Mouse (Mus musculus) midbrain, embryonic 12.5 days (tissue): ENCODE measurements around the gene Elmo1. TPM values are rescaled to one million over a fixed set of nuclear protein-coding genes. Genes with fewer than 3 reads are reported as not detected.

ENCODE experiments used
- ATAC-seq: fragments of 200-750 bp; cut with Nextera tagmentation; 2 replicates; pipeline ENCODE4 v1.8.0; 2017; ENCODE audit warnings: low read depth, moderate TSS enrichment, moderate library complexity; ENCODE audit not compliant: low FRiP score
- H3K27ac ChIP-seq: fragments of 300-500 bp; sonication (generic); replicated peaks from 2 replicates; pipeline ENCODE4 v1.5.1; 2016; ENCODE audit warnings: mild to moderate bottlenecking
- H3K27me3 ChIP-seq: fragments of 300-500 bp; sonication (generic); 2 replicates; pipeline ENCODE4 v1.6.1; 2016; ENCODE audit warnings: mild to moderate bottlenecking
- H3K36me3 ChIP-seq: fragments of 300-500 bp; sonication (generic); 2 replicates; pipeline ENCODE4 v1.6.1; 2016
- H3K4me1 ChIP-seq: fragments of 300-500 bp; sonication (generic); 2 replicates; pipeline ENCODE4 v1.6.1; 2016
- H3K4me2 ChIP-seq: fragments of 300-500 bp; sonication (generic); replicated peaks from 2 replicates; pipeline ENCODE4 v1.6.1; 2016; ENCODE audit warnings: mild to moderate bottlenecking, moderate library complexity
- H3K4me3 ChIP-seq: fragments of 300-500 bp; sonication (generic); 2 replicates; pipeline ENCODE4 v1.5.1; 2016; ENCODE audit warnings: mild to moderate bottlenecking
- H3K9ac ChIP-seq: fragments of 300-500 bp; sonication (generic); replicated peaks from 2 replicates; pipeline ENCODE4 v1.6.1; 2016; ENCODE audit warnings: mild to moderate bottlenecking, moderate library complexity
- H3K9me3 ChIP-seq: fragments of 300-500 bp; sonication (generic); 2 replicates; pipeline ENCODE4 v1.6.1; 2016; ENCODE audit warnings: mild to moderate bottlenecking
- WGBS: fragments of 180-500 bp; shearing (Covaris S2); methylation state at CpG from one replicate; pipeline ENCODE4 v1.1.7; 2016; 5-methylcytosine and 5-hydroxymethylcytosine counted together
- polyA plus RNA-seq: library from polyadenylated mRNA; unstranded; fragments of >200 nt; fragmentation: Nextera tagmentation; extraction: Ambion mirVana; gene quantifications from 2 replicates; pipeline ENCODE4 v1.2.1, GENCODE M21; 2016

Gene Elmo1
- polyA plus RNA-seq, 1 experiment from 2014 or later: 25.5 TPM

DNA sequence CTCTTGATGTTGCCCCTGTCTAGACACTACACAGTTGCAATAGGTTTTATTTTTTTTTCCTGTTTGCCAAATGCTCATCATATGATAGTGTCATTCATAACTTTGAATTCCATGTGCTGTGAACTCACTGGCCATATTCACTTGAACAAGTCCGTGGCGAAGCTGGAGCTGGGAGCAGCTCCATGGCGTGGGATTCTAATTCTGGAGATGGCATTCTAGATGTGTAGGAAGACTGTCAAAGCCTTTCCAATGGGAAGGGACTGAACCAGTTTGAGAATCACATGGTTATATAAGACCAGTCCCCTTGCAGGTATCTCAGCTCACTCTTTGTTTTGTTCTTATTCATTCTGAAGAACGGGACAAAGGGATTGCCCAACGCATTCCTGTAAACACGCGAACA lies 211.4 kb downstream of the Elmo1 start:
- no peaks in the 10 kb centered on the region for H3K36me3 ChIP-seq
- no peaks in the 10 kb centered on the region for H3K4me1 ChIP-seq
- H3K4me3 ChIP-seq: no peak overlapping the region
- H3K4me2 ChIP-seq: no peak overlapping the region
- H3K27ac ChIP-seq: no peak overlapping the region
- no peak for ATAC-seq
- H3K27me3 ChIP-seq: no peaks in the 10 kb centered on the region
- 91% methylated on average over 7 of the region's 7 CpGs for WGBS
- no peak overlapping the region for H3K9ac ChIP-seq
- H3K9me3 ChIP-seq: no peaks in the 10 kb centered on the region

GRCm38 (mm10) chr13:20305621-20306020 lies 215.2 kb downstream of the Elmo1 start:
- H3K9ac ChIP-seq: no peak overlapping the region
- H3K4me3 ChIP-seq: no peak overlapping the region
- no peaks in the 10 kb centered on the region for H3K4me1 ChIP-seq
- H3K27me3 ChIP-seq: no peaks in the 10 kb centered on the region
- H3K36me3 ChIP-seq: no peaks in the 10 kb centered on the region
- H3K27ac ChIP-seq: no peak overlapping the region
- no peak for ATAC-seq
- no peaks in the 10 kb centered on the region for H3K9me3 ChIP-seq
- H3K4me2 ChIP-seq: no peak overlapping the region
- WGBS: 81% methylated on average over 4 of the region's 4 CpGs

- WGBS: 56% methylated on average over 5 of the region's 5 CpGs
- ATAC-seq: peak; percentile 41; the same call in 1 of the 2 replicates
Measured at GRCm38 (mm10) chr13:20306180-20307177, 216.1 kb downstream of the Elmo1 start.

DNA sequence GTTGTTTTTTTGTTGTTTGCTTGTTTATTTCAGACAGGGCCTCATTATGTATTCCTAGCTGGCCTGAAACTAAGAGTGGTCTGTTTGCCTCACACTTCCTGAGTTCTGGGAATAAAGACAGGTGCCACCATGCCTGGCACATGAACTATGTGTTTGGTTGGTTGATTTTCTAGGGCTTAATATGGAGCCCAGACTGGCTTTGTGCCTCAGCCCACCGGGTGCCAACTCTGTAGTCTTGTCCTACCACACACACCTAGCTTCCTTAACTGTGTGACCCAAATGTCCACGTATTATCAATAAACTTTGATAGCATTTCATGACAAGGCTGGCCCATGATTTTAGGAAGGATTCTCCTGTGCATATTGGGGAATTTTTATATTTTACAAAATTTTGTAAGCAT lies 217.0 kb downstream of the Elmo1 start:
- Histone ChIP-seq H3K4me2 (no peak overlapping the region), H3K36me3 (no peaks in the 10 kb centered on the region), H3K27ac (no peak overlapping the region), H3K9me3 (no peaks in the 10 kb centered on the region), H3K27me3 (no peaks in the 10 kb centered on the region), H3K4me3 (no peak overlapping the region), H3K9ac (no peak overlapping the region), H3K4me1 (no peaks in the 10 kb centered on the region)
- 85% methylated on average over 2 of the region's 2 CpGs for WGBS
- ATAC-seq: no peak

More at GRCm38 (mm10) chr13:20306180-20307177, 216.1 kb downstream of the Elmo1 start:
- H3K36me3 ChIP-seq: no peaks in the 10 kb centered on the region
- no peaks in the 10 kb centered on the region for H3K4me1 ChIP-seq
- H3K9ac ChIP-seq: no peak overlapping the region
- H3K4me2 ChIP-seq: no peak overlapping the region
- H3K9me3 ChIP-seq: no peaks in the 10 kb centered on the region
- no peak overlapping the region for H3K27ac ChIP-seq
- no peaks in the 10 kb centered on the region for H3K27me3 ChIP-seq
- H3K4me3 ChIP-seq: no peak overlapping the region

- H3K27me3 ChIP-seq: no peaks in the 10 kb centered on the region
- H3K27ac ChIP-seq: no peak overlapping the region
- H3K9ac ChIP-seq: no peak overlapping the region
- H3K9me3 ChIP-seq: no peaks in the 10 kb centered on the region
- peaks cover 4% of the 10 kb centered on the region; the same call in 1 of the 2 replicates for H3K4me1 ChIP-seq
- peak; percentile 31 for ATAC-seq
- H3K36me3 ChIP-seq: no peaks in the 10 kb centered on the region
- no peak overlapping the region for H3K4me2 ChIP-seq
- 18% methylated on average over 3 of the region's 3 CpGs for WGBS
- no peak overlapping the region for H3K4me3 ChIP-seq
Measured at GRCm38 (mm10) chr13:20311612-20312011, 221.2 kb downstream of the Elmo1 start.

DNA sequence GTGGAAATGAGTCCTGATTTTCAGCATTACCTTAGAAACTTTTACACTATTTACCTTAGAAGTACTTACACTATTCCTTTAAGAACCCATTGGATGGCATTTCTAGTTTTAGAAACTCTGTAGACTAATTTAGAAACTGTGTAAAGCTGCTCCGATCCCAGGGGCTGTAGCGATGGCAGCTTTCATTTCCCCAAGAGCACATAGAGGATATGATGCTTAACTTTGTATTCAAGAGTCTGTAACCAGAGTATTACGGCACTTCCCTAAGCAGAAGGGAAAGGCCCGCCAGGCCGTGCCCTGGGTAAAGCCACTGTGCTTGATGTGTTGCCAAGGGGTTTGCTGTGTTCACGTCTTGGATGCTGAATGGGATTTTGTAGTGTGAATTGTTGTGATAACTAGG lies 222.9 kb downstream of the Elmo1 start:
- no peak for ATAC-seq
- H3K4me2 ChIP-seq: no peak overlapping the region
- no peak overlapping the region for H3K27ac ChIP-seq
- H3K9ac ChIP-seq: no peak overlapping the region
- no peaks in the 10 kb centered on the region for H3K36me3 ChIP-seq
- H3K27me3 ChIP-seq: no peaks in the 10 kb centered on the region
- peaks cover 4% of the 10 kb centered on the region; the same call in 1 of the 2 replicates for H3K4me1 ChIP-seq
- 78% methylated on average over 6 of the region's 6 CpGs for WGBS
- no peaks in the 10 kb centered on the region for H3K9me3 ChIP-seq
- no peak overlapping the region for H3K4me3 ChIP-seq

DNA sequence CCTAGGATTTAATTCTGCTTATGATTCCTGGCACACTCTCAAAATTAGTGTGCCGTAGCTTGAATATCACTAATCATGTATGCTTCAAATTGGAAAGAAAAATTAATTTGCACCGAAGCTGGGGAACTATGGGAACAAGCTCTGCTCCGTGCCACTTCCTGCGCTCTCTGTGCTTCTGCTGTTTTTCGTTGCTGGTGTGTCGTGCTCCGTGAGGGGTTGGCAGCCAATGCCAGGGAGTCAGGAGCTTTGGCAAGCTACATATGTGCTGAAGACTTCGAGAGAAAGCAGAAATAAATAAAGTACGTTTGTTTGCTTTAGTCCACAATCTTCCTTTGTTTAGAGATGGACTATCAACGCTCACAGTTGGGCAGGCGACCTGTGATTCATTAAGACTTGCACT lies 225.7 kb downstream of the Elmo1 start:
- Histone ChIP-seq H3K4me3 (no peak overlapping the region), H3K4me1 (peaks cover 4% of the 10 kb centered on the region; the same call in 1 of the 2 replicates), H3K36me3 (no peaks in the 10 kb centered on the region), H3K9me3 (no peaks in the 10 kb centered on the region), H3K27ac (no peak overlapping the region), H3K27me3 (no peaks in the 10 kb centered on the region), H3K4me2 (no peak overlapping the region), H3K9ac (no peak overlapping the region)
- no peak for ATAC-seq
- WGBS: 87% methylated on average over 11 of the region's 11 CpGs

DNA sequence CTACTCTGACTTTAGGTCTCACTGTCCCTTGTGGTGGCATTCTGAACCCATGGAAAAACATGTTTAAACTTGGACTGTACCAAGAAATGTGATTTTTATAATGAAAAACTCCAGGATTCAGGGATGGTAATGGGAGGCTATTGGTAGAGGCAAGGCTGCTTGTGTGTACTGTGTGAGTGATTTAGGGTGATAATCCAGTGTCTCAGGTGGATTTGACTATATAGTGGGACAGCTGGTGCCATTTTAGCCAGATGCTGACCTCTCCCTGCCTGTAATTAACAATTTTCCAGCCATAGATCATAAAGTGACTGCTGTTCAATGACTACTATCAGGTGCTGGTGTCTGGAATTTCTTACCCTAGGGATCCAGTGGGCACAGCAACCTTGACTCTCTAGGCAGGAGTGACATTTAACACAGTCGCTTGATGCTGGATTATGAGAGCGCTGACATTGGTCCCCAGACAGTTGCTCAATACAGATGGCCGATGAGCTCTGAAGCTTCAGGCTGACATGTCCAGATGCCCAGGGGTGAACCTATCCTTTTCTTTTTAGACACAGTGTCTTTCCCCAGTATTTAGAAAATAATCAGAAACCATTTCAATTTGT lies 228.3 kb downstream of the Elmo1 start:
- Histone ChIP-seq H3K4me1 (peaks cover 4% of the 10 kb centered on the region; the same call in 1 of the 2 replicates), H3K9ac (no peak overlapping the region), H3K27ac (no peak overlapping the region; the same call in 1 of the 2 replicates), H3K4me2 (no peak overlapping the region), H3K4me3 (no peak overlapping the region), H3K27me3 (no peaks in the 10 kb centered on the region), H3K36me3 (no peaks in the 10 kb centered on the region), H3K9me3 (no peaks in the 10 kb centered on the region)
- WGBS: 68% methylated on average over 3 of the region's 3 CpGs
- peak; percentile 75; the same call in 1 of the 2 replicates for ATAC-seq

DNA sequence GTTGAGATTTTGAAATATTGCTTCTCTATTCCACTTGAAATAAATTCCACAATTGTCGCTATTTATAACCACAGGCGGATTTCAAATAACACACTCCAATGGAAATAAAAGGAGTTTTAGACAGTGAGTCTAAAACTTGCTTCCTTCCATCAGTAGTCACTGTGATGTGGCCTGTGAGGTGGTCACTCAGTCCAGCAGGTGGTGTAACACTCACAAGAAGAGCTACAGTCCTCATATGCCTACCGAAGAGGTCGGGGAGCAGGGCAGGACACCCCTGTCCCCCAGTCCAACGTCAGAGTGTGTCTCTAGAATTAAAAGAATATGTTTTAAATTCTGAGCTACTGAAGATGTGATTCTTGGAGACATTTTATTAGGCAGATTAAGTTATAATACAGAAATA lies 229.8 kb downstream of the Elmo1 start:
- ATAC-seq: no peak
- Histone ChIP-seq H3K9ac (no peak overlapping the region), H3K4me2 (no peak overlapping the region), H3K4me3 (no peak overlapping the region), H3K27me3 (no peaks in the 10 kb centered on the region), H3K9me3 (no peaks in the 10 kb centered on the region), H3K4me1 (peaks cover 1% of the 10 kb centered on the region; the same call in 1 of the 2 replicates), H3K27ac (no peak overlapping the region), H3K36me3 (no peaks in the 10 kb centered on the region)
- WGBS: 85% methylated on average over 5 of the region's 5 CpGs

GRCm38 (mm10) chr13:20323478-20323877 lies 233.1 kb downstream of the Elmo1 start:
- Histone ChIP-seq H3K27me3 (no peaks in the 10 kb centered on the region), H3K4me2 (no peak overlapping the region), H3K4me3 (no peak overlapping the region), H3K27ac (no peak overlapping the region), H3K9me3 (no peaks in the 10 kb centered on the region), H3K4me1 (no peaks in the 10 kb centered on the region), H3K36me3 (no peaks in the 10 kb centered on the region), H3K9ac (no peak overlapping the region)
- WGBS: 93% methylated on average over 4 of the region's 4 CpGs
- ATAC-seq: no peak

GRCm38 (mm10) chr13:20327064-20327463 lies 236.7 kb downstream of the Elmo1 start:
- Histone ChIP-seq H3K27me3 (no peaks in the 10 kb centered on the region), H3K27ac (no peak overlapping the region), H3K4me3 (no peak overlapping the region), H3K4me1 (no peaks in the 10 kb centered on the region), H3K9me3 (no peaks in the 10 kb centered on the region), H3K4me2 (no peak overlapping the region), H3K36me3 (no peaks in the 10 kb centered on the region), H3K9ac (no peak overlapping the region)
- no peak for ATAC-seq
- 86% methylated on average over 4 of the region's 4 CpGs for WGBS

- Histone ChIP-seq H3K27ac (no peak overlapping the region), H3K4me2 (no peak overlapping the region), H3K9ac (no peak overlapping the region), H3K36me3 (no peaks in the 10 kb centered on the region), H3K27me3 (no peaks in the 10 kb centered on the region), H3K9me3 (no peaks in the 10 kb centered on the region), H3K4me3 (no peak overlapping the region), H3K4me1 (no peaks in the 10 kb centered on the region)
- ATAC-seq: no peak
- WGBS: 27% methylated on average over 3 of the region's 3 CpGs
Measured at GRCm38 (mm10) chr13:20327975-20328374, 237.6 kb downstream of the Elmo1 start.
